Mouse (Mus musculus) midbrain, embryonic 13.5 days (tissue): Measurements from ENCODE around the gene Olfr1057. TPM values are rescaled to one million over a fixed set of nuclear protein-coding genes. Genes with fewer than 3 reads are reported as not detected.
"Not testable (repeated sequence)": the region's sequence is repeated elsewhere in the genome, so short reads cannot be mapped to it uniquely, and the experiment has no call there.

Experiments used
- ATAC-seq: fragments of 200-750 bp; cut with Nextera tagmentation; 2 replicates; pipeline ENCODE4 v1.8.0; 2017; ENCODE audit warnings: mild to moderate bottlenecking, moderate TSS enrichment, moderate library complexity
- H3K27ac ChIP-seq: fragments of 300-500 bp; sonication (generic); 2 replicates; pipeline ENCODE4 v1.5.1; 2015; ENCODE audit warnings: inconsistent platforms, mild to moderate bottlenecking, moderate library complexity
- H3K27me3 ChIP-seq: fragments of 300-500 bp; sonication (generic); 2 replicates; pipeline ENCODE4 v1.6.1; 2015; ENCODE audit warnings: mild to moderate bottlenecking, inconsistent platforms
- H3K36me3 ChIP-seq: fragments of 300-500 bp; sonication (generic); 2 replicates; pipeline ENCODE4 v1.6.1; 2015; ENCODE audit warnings: mild to moderate bottlenecking, inconsistent platforms
- H3K4me1 ChIP-seq: fragments of 300-500 bp; sonication (generic); replicated peaks from 2 replicates; pipeline ENCODE4 v1.6.1; 2015; ENCODE audit warnings: inconsistent platforms
- H3K4me2 ChIP-seq: fragments of 300-500 bp; sonication (generic); replicated peaks from 2 replicates; pipeline ENCODE4 v1.6.1; 2015; ENCODE audit warnings: moderate library complexity, mild to moderate bottlenecking, inconsistent platforms
- H3K4me3 ChIP-seq: fragments of 300-500 bp; sonication (generic); replicated peaks from 2 replicates; pipeline ENCODE4 v1.5.1; 2015; ENCODE audit warnings: mild to moderate bottlenecking, inconsistent platforms
- H3K9ac ChIP-seq: fragments of 300-500 bp; sonication (generic); replicated peaks from 2 replicates; pipeline ENCODE4 v1.6.1; 2015; ENCODE audit warnings: mild to moderate bottlenecking, inconsistent platforms
- H3K9me3 ChIP-seq: fragments of 300-500 bp; sonication (generic); 2 replicates; pipeline ENCODE4 v1.6.1; 2016; ENCODE audit warnings: mild to moderate bottlenecking, inconsistent platforms
- WGBS: fragments of 180-500 bp; shearing (Covaris S2); methylation state at CpG from one replicate; pipeline ENCODE4 v1.1.7; 2015; 5-methylcytosine and 5-hydroxymethylcytosine counted together
- polyA plus RNA-seq: library from polyadenylated mRNA; unstranded; fragments of >200 nt; fragmentation: Nextera tagmentation; extraction: Ambion mirVana; gene quantifications from 2 replicates; pipeline ENCODE4 v1.2.1, GENCODE M21; 2015

Gene Olfr1057
- polyA plus RNA-seq: not detected in 2 replicates

DNA sequence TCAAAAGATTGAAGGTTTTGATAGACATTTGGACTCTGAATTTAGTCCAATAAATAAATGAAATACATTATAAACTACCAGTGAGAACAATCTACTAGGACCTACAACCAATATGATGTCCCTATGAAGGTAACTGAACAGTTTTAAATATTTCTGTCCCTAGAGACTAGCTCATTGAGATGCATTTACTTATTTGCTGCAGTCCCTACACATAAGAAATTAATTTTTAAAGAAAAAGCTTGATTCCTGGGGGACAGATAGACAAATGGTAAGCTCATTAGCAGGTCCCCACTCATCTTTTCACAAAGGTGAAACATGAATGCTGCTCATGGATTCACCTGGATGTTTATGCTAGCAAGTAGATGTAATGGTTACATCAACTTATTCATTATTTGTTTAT is at the start of gene Olfr1057:
Gene Olfr1057 (minus strand): TSS at position 101 of the 400 bp plus-strand sequence.
- ATAC-seq: no peak

DNA sequence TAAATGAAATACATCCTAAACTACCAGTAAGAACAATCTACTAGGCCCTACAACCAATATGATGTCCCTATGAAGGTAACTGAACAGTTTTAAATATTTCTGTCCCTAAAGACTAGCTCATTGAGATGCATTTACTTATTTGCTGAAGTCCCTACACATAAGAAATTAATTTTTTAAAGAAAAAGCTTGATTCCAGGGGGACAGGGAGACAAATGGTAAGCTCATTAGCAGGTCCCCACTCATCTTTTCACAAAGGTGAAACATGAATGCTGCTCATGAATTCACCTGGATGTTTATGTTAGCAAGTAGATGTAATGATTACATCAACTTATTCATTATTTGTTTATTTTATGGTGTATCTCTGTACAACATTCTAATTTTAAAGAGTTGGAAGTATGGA is 48.5 kb upstream of the Olfr1057 start, which contains the start of gene Olfr1062:
Gene Olfr1062 (minus strand): TSS at position 101 of the 400 bp plus-strand sequence.
- H3K27me3 ChIP-seq, H3K36me3 ChIP-seq, H3K9ac ChIP-seq, H3K27ac ChIP-seq, H3K9me3 ChIP-seq, H3K4me2 ChIP-seq, H3K4me3 ChIP-seq, ATAC-seq, H3K4me1 ChIP-seq: not testable (repeated sequence)

More for the DNA sequence above, at the start of gene Olfr1057:
- H3K9me3 ChIP-seq: no peaks in the 10 kb centered on the region
- H3K4me2 ChIP-seq: no peak within 1 kb of the TSS
- no peak within 1 kb of the TSS for H3K27ac ChIP-seq
- no peaks in the 10 kb centered on the region for H3K27me3 ChIP-seq
- no peak within 1 kb of the TSS for H3K9ac ChIP-seq
- no peak within 1 kb of the TSS for H3K4me3 ChIP-seq
- no peaks in the 10 kb centered on the region for H3K4me1 ChIP-seq
- H3K36me3 ChIP-seq: no peaks in the 10 kb centered on the region

DNA sequence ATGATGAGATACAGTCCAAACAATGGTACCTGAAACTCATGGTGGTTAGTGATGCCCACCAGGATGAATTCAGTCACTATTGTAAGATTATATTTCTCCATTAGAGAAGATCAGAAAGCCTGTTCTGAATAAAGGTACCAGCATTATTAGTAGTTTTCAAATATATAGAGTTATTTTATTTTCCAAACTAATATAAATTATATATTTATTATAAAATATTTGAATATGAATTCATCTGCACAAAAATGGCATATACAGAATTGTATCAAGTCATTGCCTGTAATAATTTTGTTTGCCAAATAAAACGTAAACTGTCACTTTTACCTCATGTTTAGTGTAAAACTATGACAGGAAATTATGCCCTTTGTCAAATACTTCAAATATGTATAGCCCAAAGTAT is 35.8 kb upstream of the Olfr1057 start, which contains the start of gene Olfr1061:
Gene Olfr1061 (minus strand): TSS at position 101 of the 400 bp plus-strand sequence.
- Histone ChIP-seq H3K4me3 (no peak within 1 kb of the TSS), H3K4me2 (no peak within 1 kb of the TSS), H3K27ac (no peak within 1 kb of the TSS), H3K36me3 (no peaks in the 10 kb centered on the region), H3K9me3 (no peaks in the 10 kb centered on the region), H3K27me3 (no peaks in the 10 kb centered on the region), H3K4me1 (no peaks in the 10 kb centered on the region), H3K9ac (no peak within 1 kb of the TSS)
- no peak for ATAC-seq
- WGBS: 91% methylated on average over 1 of the region's 1 CpGs

DNA sequence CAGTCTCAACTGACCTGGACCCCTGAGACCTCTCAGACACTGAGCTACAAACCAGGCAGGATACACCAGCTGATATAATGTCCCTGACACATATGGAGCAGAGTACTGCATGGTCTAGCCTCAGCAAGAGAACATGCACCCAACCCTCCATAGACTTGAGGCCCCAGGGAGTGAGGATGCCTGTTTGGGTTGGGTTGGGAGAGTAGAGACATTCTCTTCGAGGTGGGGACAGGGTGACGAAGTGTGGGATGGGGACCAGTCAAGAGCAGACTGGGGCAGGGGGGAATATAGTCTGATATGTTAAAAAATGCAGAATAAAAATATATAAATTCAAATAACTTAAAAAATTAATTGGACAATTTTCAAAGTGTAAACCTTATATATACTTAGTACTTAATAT is 16.9 kb upstream of the Olfr1057 start:
- Histone ChIP-seq H3K4me1 (no peaks in the 10 kb centered on the region), H3K9me3 (no peaks in the 10 kb centered on the region), H3K9ac (no peak overlapping the region), H3K4me2 (no peak overlapping the region), H3K4me3 (no peak overlapping the region), H3K27me3 (no peaks in the 10 kb centered on the region), H3K27ac (no peak overlapping the region), H3K36me3 (no peaks in the 10 kb centered on the region)
- ATAC-seq: no peak
- 89% methylated on average over 2 of the region's 2 CpGs for WGBS

DNA sequence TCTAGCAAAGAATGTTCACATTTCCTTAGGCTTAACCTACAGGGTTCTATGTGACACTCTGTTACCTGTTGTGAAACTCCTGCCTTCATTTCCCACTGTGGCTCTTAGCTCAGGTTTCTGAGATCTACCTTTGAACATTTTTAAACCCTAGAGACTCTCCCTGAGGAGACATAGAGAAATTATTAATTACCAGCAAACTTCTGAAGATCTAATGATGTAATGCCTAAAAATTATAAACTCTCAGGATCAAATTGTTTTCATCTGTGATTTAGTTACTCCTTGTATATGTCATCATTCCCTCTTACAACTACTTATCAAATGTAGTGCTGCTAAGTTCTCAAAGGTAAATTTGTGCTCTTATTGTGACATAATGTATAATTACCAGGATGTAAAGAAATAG is 10.3 kb upstream of the Olfr1057 start, which contains the start of gene Olfr1058:
Gene Olfr1058 (minus strand): TSS at position 101 of the 400 bp plus-strand sequence.
- H3K9ac ChIP-seq, H3K9me3 ChIP-seq, H3K4me3 ChIP-seq, H3K4me2 ChIP-seq, H3K27ac ChIP-seq, ATAC-seq, H3K36me3 ChIP-seq, H3K4me1 ChIP-seq, H3K27me3 ChIP-seq: not testable (repeated sequence)

DNA sequence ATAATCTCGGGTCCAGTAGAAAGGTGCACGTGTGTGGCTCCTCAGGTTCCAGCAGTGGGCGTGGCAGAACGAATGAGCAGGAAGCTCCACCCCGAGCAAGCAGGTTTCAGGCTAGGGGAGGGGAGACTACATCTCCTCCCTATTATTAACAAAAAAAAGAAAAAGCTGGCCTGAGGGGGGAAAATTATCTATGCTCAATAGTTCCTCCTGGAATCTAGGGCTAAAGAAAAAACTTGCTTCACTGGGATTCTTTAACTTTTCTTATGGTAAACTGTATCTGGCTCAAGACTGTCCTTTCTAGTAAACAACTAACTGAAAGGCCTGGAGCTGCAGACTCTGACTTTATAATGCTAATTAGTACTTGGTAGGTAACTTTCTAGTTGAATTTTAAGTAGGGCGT is 11.9 kb downstream of the Olfr1057 start:
- not testable (repeated sequence) for H3K9me3 ChIP-seq, H3K36me3 ChIP-seq, H3K9ac ChIP-seq, H3K4me2 ChIP-seq, H3K4me1 ChIP-seq, H3K4me3 ChIP-seq, H3K27me3 ChIP-seq, ATAC-seq, H3K27ac ChIP-seq
- WGBS: 100% methylated on average over 1 of the region's 6 CpGs

DNA sequence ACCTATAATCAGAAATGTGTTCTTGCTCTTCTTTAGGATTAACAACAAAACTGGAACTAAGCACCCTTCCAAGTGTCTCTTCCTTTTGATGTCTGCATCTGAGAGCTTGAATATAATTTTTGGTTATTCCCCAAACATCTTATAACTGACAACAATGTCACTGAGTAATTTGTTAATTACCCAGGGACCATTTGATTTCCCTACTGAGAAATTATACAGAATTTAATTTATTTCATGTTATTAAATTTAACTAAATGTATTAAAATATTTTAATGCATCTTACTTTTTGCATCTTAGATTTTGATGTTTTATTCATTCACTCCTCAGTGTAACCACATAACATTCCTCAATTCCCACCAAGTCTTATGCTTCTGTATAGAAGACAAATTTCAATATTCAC is 15.8 kb downstream of the Olfr1057 start, which contains the start of gene Olfr1056:
Gene Olfr1056 (minus strand): TSS at position 101 of the 400 bp plus-strand sequence.
- Histone ChIP-seq H3K9me3 (no peaks in the 10 kb centered on the region), H3K27ac (no peak within 1 kb of the TSS), H3K4me1 (no peaks in the 10 kb centered on the region), H3K27me3 (no peaks in the 10 kb centered on the region), H3K9ac (no peak within 1 kb of the TSS), H3K4me3 (no peak within 1 kb of the TSS), H3K4me2 (no peak within 1 kb of the TSS), H3K36me3 (no peaks in the 10 kb centered on the region)
- no peak for ATAC-seq

DNA sequence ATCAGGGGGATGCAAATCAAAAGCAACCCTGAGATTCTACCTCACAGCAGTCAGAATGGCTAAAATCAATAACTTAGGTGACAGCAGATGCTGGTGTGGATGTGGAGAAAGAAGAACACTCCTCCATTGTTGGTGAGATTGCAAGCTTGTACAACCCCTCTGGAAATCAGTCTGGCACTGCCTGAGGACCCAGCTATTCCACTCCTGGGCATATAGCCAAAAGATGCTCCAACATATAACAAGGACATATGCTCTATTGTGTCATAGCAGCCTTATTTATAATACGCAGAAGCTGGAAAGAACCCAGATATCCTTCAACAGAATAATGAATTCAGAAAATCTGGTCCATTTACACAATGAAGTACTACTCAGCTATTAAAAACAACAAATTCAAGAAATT is 26.4 kb downstream of the Olfr1057 start:
- not testable (repeated sequence) for ATAC-seq, H3K9ac ChIP-seq, H3K27ac ChIP-seq, H3K4me1 ChIP-seq, H3K9me3 ChIP-seq, H3K36me3 ChIP-seq, H3K27me3 ChIP-seq, H3K4me3 ChIP-seq, H3K4me2 ChIP-seq
- WGBS: 90% methylated on average over 1 of the region's 1 CpGs

DNA sequence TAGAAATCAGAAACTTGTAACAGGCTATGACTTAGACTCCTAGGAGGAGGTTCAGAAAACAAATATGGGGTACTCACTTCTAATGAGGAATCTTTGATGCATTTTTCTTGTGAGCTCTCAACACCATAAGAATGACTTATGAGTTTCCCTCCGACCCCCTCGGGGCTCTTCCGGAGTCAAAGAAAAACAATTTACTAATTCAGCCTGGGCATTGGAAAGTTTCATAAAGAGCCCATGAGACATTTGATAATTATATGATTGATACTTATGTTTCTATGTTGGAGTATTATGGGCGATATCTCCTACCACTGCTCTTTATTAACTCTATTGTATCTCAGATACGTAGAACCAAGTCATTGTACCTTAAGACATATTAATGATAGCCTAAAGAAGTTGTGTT is 28.0 kb downstream of the Olfr1057 start, which contains the start of gene Olfr1055:
Gene Olfr1055 (minus strand): TSS at position 101 of the 400 bp plus-strand sequence.
- Histone ChIP-seq H3K27me3 (no peaks in the 10 kb centered on the region), H3K27ac (no peak within 1 kb of the TSS), H3K36me3 (no peaks in the 10 kb centered on the region), H3K9me3 (0 out of 2 replicates have a peak, but pooled peaks cover 2% of the 10 kb centered on the region), H3K4me3 (no peak within 1 kb of the TSS), H3K4me2 (no peak within 1 kb of the TSS), H3K4me1 (no peaks in the 10 kb centered on the region), H3K9ac (no peak within 1 kb of the TSS)
- 94% methylated on average over 5 of the region's 5 CpGs for WGBS
- ATAC-seq: no peak

DNA sequence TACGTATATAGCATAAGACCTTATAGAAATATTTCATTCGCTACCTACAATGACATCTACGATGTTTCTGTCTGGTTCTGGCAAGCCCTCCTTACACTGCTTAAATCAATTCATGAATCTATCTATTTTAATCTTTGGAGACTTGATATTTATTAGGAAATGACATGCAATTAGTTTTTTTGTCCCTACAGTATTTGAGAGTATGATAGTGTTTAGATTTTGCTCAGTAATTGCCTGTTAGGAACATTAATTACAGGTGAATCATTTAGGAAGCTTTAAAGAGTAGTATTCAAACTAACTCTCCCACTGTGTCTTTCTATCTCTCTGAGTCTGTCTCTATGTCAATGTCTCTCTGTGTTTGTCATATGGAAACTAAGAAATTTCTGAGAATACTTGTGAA is 42.9 kb downstream of the Olfr1057 start, which contains the start of gene Olfr1054:
Gene Olfr1054 (minus strand): TSS at position 101 of the 400 bp plus-strand sequence.
- Histone ChIP-seq H3K27ac (no peak within 1 kb of the TSS), H3K27me3 (no peaks in the 10 kb centered on the region), H3K9me3 (no peaks in the 10 kb centered on the region), H3K4me2 (no peak within 1 kb of the TSS), H3K4me3 (no peak within 1 kb of the TSS), H3K4me1 (no peaks in the 10 kb centered on the region), H3K9ac (no peak within 1 kb of the TSS), H3K36me3 (no peaks in the 10 kb centered on the region)
- no peak for ATAC-seq
- 86% methylated on average over 3 of the region's 3 CpGs for WGBS

Other genes with a start within 250 kb of the Olfr1057 start
- gene Olfr1039, start 242.5 kb downstream of the Olfr1057 start, polyA plus RNA-seq: not detected in 2 replicates
- gene Olfr1040, start 231.7 kb downstream of the Olfr1057 start, polyA plus RNA-seq: not detected in 2 replicates
- not detected in 2 replicates for gene Olfr1042, start 216.6 kb downstream of the Olfr1057 start, polyA plus RNA-seq
- not detected in 2 replicates for gene Olfr1043, start 210.9 kb downstream of the Olfr1057 start, polyA plus RNA-seq
- gene Olfr1044, start 200.6 kb downstream of the Olfr1057 start, polyA plus RNA-seq: not detected in 2 replicates
- gene Olfr52, start 192.7 kb downstream of the Olfr1057 start, polyA plus RNA-seq: not detected in 2 replicates
- not detected in 2 replicates for gene Olfr1045, start 175.4 kb downstream of the Olfr1057 start, polyA plus RNA-seq
- gene Olfr1046, start 159.1 kb downstream of the Olfr1057 start, polyA plus RNA-seq: not detected in 2 replicates
- gene Olfr1047, start 147.0 kb downstream of the Olfr1057 start, polyA plus RNA-seq: not detected in 2 replicates
- not detected in 2 replicates for gene Olfr1048, start 138.1 kb downstream of the Olfr1057 start, polyA plus RNA-seq
- gene Olfr1049, start 120.1 kb downstream of the Olfr1057 start, polyA plus RNA-seq: not detected in 2 replicates
- gene Olfr1051, start 99.3 kb downstream of the Olfr1057 start, polyA plus RNA-seq: not detected in 2 replicates
- not detected in 2 replicates for gene Olfr1052, start 85.9 kb downstream of the Olfr1057 start, polyA plus RNA-seq
- gene Olfr1053, start 63.1 kb downstream of the Olfr1057 start, polyA plus RNA-seq: not detected in 2 replicates
- gene Olfr1054, start 43.0 kb downstream of the Olfr1057 start, polyA plus RNA-seq: not detected in 2 replicates
- not detected in 2 replicates for gene Olfr1055, start 28.1 kb downstream of the Olfr1057 start, polyA plus RNA-seq
- not detected in 2 replicates for gene Olfr1056, start 15.9 kb downstream of the Olfr1057 start, polyA plus RNA-seq
- gene Olfr1058, start 10.2 kb upstream of the Olfr1057 start, polyA plus RNA-seq: not detected in 2 replicates
- gene Olfr1061, start 35.7 kb upstream of the Olfr1057 start, polyA plus RNA-seq: not detected in 2 replicates
- gene Olfr1062, start 48.4 kb upstream of the Olfr1057 start, polyA plus RNA-seq: not detected in 2 replicates
- not detected in 2 replicates for gene Olfr1065, start 72.2 kb upstream of the Olfr1057 start, polyA plus RNA-seq
- gene Olfr1066, start 77.9 kb upstream of the Olfr1057 start, polyA plus RNA-seq: not detected in 2 replicates
- not detected in 2 replicates for gene Olfr228, start 109.0 kb upstream of the Olfr1057 start, polyA plus RNA-seq
- not detected in 2 replicates for gene Olfr1076, start 130.1 kb upstream of the Olfr1057 start, polyA plus RNA-seq
- gene Olfr1079, start 164.1 kb upstream of the Olfr1057 start, polyA plus RNA-seq: not detected in 2 replicates
- not detected in 2 replicates for gene Olfr1080, start 179.8 kb upstream of the Olfr1057 start, polyA plus RNA-seq
- not detected in 2 replicates for gene Olfr1082, start 220.6 kb upstream of the Olfr1057 start, polyA plus RNA-seq